Mouse (Mus musculus) frontal cortex, postnatal 14 days (tissue): ENCODE measurements at regions not wholly inside any gene's neighbourhood (a gene's known extent, or its start where the extent isn't known, plus 50 kb on each side); places are given as distances from the start of the nearest gene placed in this dataset.

Experiments used
- DNase-seq, 2 experiments: peaks; one replicate each; pipeline ENCODE4 v3.0.0; 2022; ENCODE audit warnings: low spot score in 2 of 2

DNA sequence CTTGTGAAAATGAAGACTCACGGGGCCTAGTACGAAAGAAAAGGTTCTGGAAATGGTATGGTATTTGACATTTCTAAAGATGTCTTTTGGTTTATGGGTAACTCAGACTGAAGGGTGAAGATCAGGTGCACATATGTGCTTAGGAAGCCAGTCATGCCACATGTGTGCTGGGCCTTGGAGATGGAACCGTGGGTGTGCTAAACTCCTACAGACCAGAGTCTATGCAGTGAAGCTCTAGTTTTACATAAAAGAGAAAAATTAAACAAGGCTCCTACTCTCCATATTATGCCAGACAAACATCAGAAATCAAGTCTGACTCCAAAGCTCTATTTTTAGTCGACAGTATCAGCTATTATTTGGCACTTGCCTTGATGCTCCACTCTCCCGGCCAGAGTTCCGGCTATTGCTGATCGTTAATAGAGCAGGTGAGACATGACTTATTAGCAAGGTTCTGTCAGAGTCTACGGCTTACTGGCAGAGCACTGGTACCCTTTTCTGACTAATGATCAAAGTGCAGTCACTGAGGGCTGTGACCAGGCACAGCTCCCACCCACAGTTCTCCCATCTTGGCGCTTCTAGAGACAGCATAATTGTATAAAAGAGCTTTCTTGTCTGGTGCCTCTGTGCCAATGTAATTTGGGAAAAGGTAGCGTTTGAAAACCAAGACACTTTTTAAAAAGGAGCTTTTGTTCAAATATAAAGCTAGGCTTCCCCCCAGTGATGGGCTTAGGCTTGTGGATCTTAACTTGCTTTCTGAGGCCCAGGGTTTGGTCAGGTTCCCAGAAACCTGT is 119.2 kb upstream of the Ccdc122 start:
- no peak for DNase-seq

DNA sequence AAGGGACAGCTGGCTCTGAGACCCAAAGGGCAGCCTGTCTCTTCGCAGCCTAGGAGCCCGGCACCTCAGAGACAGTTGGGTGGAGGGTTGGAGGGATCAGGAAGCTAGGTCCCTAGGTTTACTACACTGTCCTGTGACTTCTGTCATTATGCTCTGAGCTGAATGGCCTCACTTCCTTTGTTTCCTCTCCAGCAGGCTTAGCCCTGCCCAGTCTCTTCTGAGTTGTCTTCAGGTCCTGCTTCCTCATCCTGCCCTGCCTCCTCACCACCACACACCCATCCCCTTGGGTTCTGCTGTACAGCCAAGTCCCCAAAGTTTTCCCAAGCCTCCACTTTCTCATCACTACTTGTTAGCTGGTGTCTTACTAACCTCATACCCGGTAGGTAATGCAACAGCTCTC is 122.7 kb upstream of the Ccdc122 start:
- no peak for DNase-seq

DNA sequence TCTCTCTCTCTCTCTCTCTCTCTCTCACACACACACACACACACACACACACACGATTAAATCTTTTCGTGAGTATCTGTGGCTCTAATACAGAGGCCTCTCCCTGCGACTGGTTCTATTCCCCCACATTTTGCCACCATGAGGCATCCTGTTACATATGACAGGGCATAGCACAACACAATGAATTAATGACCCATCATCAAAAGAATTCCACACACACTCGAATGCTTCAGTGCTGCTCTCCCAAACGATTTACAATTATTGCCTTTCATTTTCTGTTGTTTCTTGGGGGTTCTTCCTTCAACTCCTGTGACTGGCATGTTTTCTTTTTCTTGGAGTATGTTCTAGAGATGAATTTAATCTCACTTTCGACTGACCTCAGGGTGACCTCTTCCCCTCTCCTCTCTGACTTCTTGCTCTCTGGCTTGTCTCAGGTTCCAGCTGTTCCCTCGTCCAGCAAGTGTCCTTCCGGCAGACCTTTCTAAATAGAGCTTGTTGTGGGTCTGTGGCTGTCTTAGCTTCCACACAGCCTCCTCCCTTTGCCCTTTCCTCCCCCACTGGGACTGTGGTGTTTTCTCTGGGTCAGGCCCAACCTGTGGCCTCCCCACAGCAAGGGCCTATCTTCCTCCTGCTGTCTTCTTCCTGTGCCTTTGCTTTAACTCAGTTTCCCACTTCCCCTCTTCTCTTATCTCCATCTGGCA is 124.1 kb upstream of the Ccdc122 start:
- DNase-seq = no peak

DNA sequence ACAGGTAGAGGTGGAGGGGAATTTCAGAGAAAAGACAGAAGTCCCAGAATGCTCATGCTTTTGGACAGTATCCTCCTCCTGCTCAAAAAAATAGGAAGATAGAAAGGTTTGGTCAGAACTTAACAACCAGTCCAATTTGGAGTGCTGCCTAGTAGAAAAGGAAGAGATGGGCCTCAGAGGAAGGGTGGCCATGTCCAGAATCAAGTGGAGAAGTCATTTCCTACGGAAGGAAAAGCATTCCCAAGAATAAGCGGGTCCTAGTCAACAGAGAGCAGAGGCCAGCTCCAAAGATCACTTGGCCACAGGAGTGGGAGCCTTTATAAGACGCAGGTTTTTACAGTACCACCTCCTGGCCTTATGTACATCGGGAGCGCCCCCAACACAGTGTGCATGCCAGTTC is 125.3 kb upstream of the Ccdc122 start:
- DNase-seq = no peak

DNA sequence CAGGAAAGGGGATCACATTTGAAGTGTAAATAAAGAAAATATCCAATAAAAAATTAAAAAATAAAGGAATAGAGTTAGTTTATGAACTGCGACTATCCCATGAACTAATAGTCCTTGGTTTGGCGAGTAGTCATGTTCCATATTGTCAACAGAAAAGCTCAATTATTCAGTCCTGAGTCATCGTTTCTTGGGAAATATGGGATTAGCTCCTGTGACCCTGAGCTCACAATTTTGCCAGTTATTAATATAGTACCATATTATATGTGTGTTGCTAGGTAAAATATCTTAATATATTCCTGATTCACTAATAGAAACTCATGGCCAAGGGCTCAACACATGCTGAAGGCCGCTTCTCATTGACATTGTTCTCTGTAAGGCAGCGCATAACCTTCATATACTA is 126.4 kb upstream of the Ccdc122 start:
- no peak for DNase-seq

DNA sequence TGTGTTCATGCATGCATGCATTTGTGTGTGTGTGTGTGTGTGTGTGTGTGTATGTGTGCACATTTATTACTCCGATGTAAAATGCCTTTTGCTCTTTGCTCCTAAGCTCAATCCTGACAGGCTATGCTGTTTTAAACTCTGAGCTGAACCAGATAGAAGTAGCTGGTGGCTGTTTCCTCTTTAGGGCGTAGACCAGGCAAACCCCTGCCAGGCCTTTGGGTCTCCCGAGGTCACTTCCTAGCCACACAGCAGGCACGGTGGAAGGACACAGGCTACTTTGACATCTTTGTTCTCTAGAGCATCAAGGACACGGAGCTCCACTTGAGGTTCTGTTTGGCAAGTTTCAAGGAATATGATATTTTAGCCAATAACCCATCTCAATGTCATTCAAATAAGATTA is 128.6 kb upstream of the Ccdc122 start:
- no peak for DNase-seq

DNA sequence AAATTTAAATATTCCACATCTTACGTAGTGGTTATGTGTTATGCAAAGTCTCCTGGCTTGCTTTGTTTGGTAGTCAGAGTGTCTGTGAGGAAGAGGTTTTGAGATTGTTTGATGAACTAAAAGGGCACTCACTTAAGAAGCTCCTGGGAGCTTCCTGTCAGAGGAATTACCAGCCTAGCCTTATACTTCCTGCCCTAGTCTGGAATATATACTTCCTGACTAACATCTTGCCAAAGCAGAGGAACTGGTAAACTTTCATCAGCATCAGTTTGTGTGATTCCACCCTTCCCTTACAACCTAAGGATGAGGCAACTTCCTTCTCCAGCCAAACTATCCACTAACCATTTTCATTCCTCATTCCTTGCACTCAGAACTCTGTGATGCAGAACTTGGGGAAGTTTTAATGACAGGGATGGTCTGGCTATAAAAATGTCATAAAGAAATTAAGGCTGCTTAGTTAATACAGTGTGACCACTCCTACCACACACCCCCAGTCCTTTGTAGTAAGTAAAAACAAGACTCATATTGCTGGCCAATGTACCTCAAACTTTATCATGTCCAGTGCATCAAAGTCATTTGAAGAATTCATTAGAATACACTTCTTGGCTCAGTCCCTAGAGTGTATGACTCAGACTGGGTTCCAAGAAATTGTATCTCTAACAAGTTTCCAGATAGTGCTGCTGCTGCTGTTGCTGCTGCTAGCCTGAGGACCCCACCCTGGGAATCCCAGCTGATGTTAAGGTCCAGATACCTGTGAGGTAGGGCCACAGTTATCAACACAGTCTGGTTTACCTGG is 133.4 kb upstream of the Ccdc122 start:
- no peak for DNase-seq

DNA sequence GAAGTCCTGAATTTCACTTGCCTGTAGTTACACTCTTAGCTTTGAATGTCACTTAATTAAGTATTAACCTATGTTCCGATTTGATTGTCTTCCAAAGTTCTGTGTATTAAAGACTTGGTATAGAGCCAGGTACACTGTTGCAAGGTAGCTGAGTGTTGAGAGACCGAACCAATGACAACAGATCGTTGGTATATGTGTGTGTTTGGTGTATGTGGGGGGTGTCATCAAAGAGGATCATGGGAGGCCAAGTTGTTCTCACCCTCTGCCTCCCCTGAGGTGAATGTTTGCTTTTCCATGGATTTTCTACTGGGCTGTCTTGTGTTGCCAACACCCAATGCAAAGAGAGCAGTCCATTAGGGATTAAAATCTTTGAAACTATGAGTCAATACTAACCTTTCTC is 135.1 kb upstream of the Ccdc122 start:
- DNase-seq = no peak

DNA sequence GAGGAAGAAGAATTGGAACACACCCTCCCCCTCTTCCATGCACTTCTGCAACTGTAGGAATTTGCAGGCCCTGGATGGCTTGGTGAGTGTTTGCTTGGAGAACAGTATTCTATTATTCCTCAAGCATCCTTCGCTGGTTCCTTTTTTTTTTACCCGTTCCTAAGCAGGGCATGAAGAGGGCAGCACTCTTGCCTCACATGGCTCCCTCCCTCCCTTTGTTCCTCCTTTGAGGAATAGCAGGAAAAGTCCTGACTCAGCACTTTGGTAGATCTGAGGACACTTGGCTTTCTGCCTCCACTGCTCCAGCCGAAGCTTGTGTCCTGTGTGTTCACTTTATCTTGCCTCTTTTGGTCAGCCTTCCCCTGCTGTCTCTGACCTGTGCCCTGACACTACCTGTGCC is 137.2 kb upstream of the Ccdc122 start:
- no peak for DNase-seq

DNA sequence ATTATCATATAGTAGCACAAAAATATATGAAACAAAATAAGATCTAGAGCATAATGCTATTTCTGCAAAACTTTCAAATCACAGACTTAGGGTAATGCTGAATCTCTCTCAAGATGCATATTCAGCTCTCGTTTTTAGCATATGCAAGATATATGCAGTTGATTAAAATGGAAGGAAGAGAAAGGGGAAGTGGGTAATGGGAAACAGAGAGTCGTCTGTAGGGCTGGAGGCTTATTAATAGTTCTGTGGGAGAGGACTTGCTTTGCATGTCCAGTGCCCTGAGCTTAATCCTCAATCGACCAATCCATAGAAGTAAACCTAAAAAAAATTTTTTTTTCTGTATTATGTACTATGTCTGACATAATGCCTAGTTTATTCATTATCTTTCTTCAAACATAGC is 148.9 kb upstream of the Ccdc122 start:
- no peak for DNase-seq

DNA sequence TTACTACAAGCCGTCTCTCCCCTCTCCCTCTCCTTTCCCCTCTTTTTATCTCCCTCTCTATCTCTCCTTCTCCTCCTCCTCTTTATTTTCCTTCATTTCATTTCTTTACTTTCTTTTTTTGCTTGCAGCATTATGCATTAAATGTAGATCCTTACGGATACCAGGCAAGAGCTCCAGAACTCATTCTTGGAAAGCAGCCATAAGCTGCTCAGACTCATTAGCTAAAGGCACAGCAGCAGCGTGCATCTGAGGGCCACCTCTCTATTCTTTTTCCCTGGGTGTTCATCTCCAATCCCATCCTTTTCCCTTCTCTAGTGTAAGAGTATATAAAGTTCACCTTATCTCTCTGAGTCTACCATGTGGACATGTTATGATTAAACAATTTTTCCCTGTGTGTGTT is 149.4 kb upstream of the Ccdc122 start:
- no peak for DNase-seq

DNA sequence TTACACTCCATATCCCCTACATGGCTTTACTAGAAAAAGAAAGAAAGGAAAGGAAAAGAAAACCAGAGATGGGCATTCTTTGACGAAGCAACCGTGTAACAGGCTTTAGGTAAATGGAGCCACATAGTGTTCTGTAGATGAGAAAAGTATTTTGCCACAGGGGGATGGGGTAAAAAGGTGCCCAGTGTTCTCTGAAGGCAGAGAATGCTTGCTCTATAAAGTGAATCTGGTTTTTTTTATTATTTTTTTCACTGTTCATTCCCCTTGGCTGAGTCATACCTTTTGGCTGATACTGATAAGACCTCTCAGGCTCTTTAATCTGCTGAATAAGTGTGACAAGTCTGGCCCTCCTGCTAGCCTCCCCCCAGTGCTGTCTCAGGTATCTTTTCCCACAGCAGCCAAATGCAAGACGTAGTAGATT is 153.3 kb upstream of the Ccdc122 start:
- DNase-seq = no peak

DNA sequence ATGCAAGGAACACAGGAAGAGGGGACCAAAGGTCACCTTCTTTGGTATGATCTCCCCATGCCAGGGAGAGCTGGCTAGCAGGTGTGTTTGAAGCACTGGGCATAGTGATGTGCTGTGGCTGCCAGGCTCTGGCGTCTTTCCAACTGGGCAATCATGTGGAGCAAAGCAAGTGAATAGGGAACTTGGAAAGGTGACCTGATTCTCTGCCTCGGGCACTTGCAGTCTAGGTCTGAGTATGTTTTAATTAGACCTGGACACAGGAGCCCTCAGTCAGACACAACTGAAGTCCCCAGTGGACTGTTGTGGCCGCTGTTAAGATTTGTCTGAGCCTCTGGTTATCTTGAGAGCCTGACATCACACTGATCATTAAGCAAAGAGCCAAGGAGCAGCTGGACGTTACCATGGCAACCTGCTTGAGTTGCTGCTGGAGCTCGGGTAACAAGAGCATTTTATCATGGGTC is 153.8 kb upstream of the Ccdc122 start:
- DNase-seq = peak; percentile 26 to 42

DNA sequence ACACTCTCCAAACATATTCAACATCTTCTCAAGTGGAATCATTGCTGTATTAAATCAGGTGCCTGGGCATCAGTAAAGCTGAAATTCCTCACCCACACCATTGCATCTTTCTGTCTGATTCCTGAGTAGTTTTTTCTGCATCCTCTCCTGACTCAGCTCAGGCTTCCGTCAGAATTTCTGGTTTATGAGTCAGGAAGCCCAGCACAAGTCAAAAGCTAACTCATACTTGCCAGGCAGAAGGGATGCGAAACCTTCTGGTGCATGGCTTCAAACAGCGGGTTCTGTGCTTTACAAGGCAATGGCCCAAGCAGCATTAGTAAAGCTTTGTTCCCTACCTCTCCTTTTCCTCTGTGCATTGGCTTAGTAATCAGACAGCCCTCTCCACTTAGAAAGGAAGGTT is 155.7 kb upstream of the Ccdc122 start:
- DNase-seq = no peak

DNA sequence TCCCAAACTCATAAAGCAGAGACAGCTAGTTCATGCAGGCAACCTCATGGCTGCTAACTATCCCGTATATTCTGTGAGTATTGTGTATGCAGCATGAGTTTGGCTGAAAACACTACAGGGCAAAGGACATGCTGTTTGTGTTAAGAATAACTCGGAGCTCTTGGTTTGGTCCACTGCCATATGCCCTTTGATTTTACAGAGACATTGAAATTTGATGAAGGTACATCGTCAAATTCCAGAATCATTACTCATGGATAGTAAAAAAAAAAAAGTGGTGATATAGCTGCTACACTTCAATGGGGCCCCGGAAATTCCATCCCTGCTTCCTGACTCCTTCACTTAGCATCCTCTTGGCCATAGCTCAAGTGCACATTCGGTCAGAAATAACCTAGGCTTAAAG is 159.3 kb upstream of the Ccdc122 start:
- no peak for DNase-seq

DNA sequence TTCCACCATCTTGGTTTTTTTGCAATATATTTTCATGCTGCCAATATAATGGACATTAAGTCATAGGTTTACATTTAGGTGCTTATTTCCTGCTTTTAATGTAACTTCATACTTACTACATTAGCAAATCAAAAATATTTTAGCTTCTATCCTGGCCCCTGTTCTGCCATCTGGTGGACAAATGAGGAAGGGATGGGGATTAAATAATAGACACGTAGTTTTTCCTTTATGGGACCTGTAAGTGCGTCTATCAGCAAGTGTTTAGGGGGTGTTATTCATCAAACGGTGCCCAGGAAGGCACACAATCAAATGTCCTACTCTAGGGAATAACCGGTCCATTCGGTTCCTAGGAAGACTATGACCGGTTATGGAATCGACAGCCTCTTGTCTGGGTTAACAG is 160.6 kb upstream of the Ccdc122 start:
- DNase-seq = peak in 1 of 2 experiments; percentile 42

DNA sequence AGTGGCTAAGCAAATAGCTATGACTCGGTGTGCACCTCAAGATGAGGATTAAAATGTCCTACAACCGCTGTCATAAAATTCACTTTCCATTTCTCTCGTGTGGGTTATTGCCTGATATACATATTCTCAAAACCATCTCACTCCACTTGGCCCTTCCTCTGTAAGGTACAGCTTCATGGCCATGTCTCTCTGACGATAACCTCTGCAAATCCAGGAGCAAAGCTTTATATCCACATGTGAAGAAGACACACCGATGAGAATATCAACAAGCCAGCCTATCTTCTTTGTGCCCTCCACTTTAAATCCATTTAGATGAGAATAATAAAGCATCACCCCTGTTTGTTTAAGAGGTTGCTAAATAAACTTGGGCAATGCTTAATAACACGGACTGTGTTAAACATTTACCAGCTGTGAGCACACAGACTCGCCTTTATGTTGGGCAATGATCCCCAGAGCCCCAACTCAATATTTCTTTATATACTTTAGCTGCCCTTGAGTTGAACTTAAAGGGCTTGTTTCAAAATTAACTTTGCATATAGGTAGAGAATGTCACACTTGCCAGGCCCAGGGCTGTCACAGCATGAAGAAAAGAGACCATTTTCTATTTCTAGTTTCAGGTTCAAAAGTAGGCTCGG is 161.2 kb upstream of the Ccdc122 start:
- DNase-seq = no peak

DNA sequence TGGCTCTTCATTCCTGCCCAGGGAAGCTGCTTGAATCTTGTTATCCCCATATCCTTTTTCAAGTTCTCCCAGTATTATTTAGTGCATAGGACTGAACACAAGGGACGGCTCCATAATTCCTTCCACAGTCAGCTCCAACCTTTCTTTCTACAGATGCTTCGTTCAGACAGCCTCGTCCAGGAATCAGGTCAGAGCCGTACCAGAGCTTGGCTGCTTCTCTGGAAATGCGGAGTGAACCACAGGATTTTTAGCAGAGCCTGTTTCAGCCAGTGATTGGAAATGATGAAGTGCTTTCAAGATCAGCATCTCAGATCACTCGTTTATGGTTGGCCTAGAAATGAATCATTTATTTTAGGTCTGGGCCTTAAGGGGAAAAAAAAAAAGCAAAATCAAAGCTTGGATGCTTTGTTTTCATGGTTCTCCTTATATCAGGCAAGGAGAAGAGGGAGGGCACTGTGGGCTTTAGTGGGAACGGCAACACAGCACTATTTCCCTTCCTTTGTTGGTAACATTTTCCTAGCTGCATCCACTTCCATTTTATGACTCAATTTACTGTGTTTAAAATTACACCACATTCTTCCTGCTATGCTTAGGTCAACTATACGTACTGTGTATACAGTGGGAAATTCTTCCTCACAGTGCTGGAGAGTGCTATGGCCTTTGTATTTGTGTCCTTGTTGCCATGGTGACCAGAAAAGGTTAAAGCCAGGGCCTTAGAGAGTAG is 161.9 kb upstream of the Ccdc122 start:
- DNase-seq = no peak

DNA sequence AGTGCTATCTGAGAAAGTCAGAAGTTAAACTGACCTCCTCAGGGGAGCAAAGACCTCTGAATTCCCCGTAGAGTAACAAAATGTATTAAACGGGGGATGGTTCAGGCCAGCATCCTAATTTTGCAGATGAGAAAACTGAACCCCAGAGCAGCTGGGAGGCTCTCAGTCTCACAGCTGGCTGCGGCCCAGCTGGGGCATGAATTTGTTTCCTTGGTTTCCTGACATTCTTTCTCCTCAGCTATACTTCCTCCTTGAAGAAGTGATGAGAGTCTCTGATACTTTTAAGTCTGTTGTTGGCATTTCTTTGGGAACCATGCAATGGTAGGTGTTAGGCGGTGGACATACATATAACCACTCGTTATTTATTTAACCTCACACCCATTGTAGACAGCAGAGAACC is 162.9 kb upstream of the Ccdc122 start:
- DNase-seq = no peak

DNA sequence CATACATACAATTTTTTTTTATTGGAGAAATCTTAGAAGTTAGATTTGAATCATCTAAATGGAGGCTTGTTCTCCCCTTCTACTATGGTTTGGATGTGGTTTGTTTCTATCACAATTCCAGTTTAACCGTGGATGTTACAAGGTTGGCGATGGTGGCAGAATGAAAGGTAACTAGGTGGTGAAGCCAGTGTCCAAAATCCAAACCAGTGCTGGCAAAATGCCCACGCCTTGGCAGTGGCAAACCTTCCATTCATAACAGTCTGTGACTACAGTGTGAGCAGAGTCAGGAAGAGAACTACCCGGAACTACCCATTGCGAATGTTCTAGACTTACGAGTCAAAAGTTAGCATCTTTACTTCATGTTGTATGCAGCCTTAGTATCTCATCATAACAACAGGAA is 163.6 kb upstream of the Ccdc122 start:
- no peak for DNase-seq

DNA sequence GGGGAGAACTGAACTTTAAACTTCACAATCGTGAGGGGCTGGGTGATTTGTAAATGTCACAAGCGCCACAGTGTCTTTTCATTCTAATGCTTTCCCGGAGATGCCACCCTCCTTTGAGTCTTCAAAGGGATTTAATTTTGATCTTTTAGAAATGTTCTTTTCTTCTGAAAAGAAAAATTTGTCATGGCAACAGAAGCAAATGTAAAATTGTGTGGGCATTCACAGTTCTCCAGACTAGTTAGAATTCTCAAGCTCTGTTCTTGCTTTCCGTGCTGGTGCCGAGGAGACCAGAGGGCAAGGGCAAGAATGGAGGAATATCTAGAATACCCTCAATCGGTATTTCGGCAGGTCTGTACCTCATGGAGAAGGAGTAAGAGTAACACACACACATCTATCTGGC is 164.1 kb upstream of the Ccdc122 start:
- DNase-seq = no peak
